Mouse (Mus musculus) limb, embryonic 14.5 days (tissue): ENCODE measurements around the gene Tshz2. TPM values are rescaled to one million over a fixed set of nuclear protein-coding genes. Genes with fewer than 3 reads are reported as not detected.

Source experiments
- ATAC-seq: fragments of 200-750 bp; cut with Nextera tagmentation; 2 replicates; pipeline ENCODE4 v1.8.0; 2017; ENCODE audit warnings: low read depth, moderate number of reproducible peaks, moderate TSS enrichment; ENCODE audit not compliant: low FRiP score
- DNase-seq: peaks from one replicate; pipeline ENCODE4 v3.0.0-alpha.2; 2015; ENCODE audit warnings: low spot score
- H3K27ac ChIP-seq: fragments of 300-500 bp; sonication (generic); replicated peaks from 2 replicates; pipeline ENCODE4 v1.5.1; 2014; ENCODE audit warnings: low read depth, mild to moderate bottlenecking, low read length, moderate library complexity, mixed read lengths
- H3K27me3 ChIP-seq: fragments of 300-500 bp; sonication (generic); 2 replicates; pipeline ENCODE4 v1.6.1; 2014; ENCODE audit warnings: low read length, mixed read lengths; ENCODE audit not compliant: control insufficient read depth, insufficient read depth
- H3K36me3 ChIP-seq: fragments of 300-500 bp; sonication (generic); 2 replicates; pipeline ENCODE4 v1.6.1; 2014; ENCODE audit warnings: mild to moderate bottlenecking, low read length, moderate library complexity, mixed read lengths; ENCODE audit not compliant: control insufficient read depth, insufficient read depth
- H3K4me1 ChIP-seq: fragments of 300-500 bp; sonication (generic); 2 replicates; pipeline ENCODE4 v1.6.1; 2014; ENCODE audit warnings: antibody characterized with exemption, low read length, mixed read lengths; ENCODE audit not compliant: control insufficient read depth, insufficient read depth
- H3K4me2 ChIP-seq: fragments of 300-500 bp; sonication (generic); replicated peaks from 2 replicates; pipeline ENCODE4 v1.6.1; 2014; ENCODE audit warnings: low read depth, mild to moderate bottlenecking, low read length, moderate library complexity; ENCODE audit not compliant: severe bottlenecking
- H3K4me3 ChIP-seq: fragments of 300-500 bp; sonication (generic); replicated peaks from 2 replicates; pipeline ENCODE4 v1.5.1; 2014; ENCODE audit warnings: low read length
- H3K9ac ChIP-seq: fragments of 300-500 bp; sonication (generic); 2 replicates; pipeline ENCODE4 v1.6.1; 2014; ENCODE audit warnings: mild to moderate bottlenecking, low read depth, low read length, moderate library complexity; ENCODE audit not compliant: severe bottlenecking
- H3K9me3 ChIP-seq: fragments of 300-500 bp; sonication (generic); 2 replicates; pipeline ENCODE4 v1.6.1; 2016; ENCODE audit warnings: low read length; ENCODE audit not compliant: control insufficient read depth
- POLR2A ChIP-seq: fragments of 200-500 bp; IDR thresholded peaks from 2 replicates; pipeline ENCODE4 v1.8.0; 2012; ENCODE audit warnings: inconsistent platforms, mild to moderate bottlenecking, moderate library complexity, borderline replicate concordance; ENCODE audit not compliant: insufficient read depth, insufficient read length; ENCODE audit errors: extremely low read depth
- WGBS: fragments of 180-500 bp; shearing (Covaris S2); extraction: QIAGEN DNeasy Blood & Tissue Kit; methylation state at CpG from one replicate; pipeline ENCODE4 v1.1.7; 2014; 5-methylcytosine and 5-hydroxymethylcytosine counted together
- polyA plus RNA-seq, 2 experiments: library from polyadenylated mRNA; depleted of rRNA in 1 of 2; stranded (reverse) in 1 of 2; unstranded in 1 of 2; fragments of >200 nt; fragmentation: Nextera tagmentation in 1 of 2; extraction: Ambion mirVana in 1 of 2; gene quantifications; 2 replicates each; pipeline versions ENCODE4 v1.2.1 to v1.2.3; 2012 to 2014

Gene Tshz2
- polyA plus RNA-seq, 2 experiments: 7.3 to 29.2 TPM

GRCm38 (mm10) chr2:169814351-169814750 is 181.5 kb downstream of the Tshz2 start:
- H3K27me3 ChIP-seq: no peaks in the 10 kb centered on the region
- H3K9ac ChIP-seq: no peak overlapping the region
- H3K4me2 ChIP-seq: no peak overlapping the region
- H3K4me3 ChIP-seq: no peak overlapping the region
- no peak for ATAC-seq
- TF ChIP-seq POLR2A: no peak
- 44% methylated on average over 3 of the region's 3 CpGs for WGBS
- no peak overlapping the region; the same call in 1 of the 2 replicates for H3K27ac ChIP-seq
- no peaks in the 10 kb centered on the region for H3K36me3 ChIP-seq
- H3K9me3 ChIP-seq: no peaks in the 10 kb centered on the region
- peaks cover 17% of the 10 kb centered on the region for H3K4me1 ChIP-seq
- DNase-seq: no peak

GRCm38 (mm10) chr2:169814757-169815156 is 181.9 kb downstream of the Tshz2 start:
- Histone ChIP-seq H3K4me2 (no peak overlapping the region), H3K4me1 (peaks cover 17% of the 10 kb centered on the region), H3K9me3 (no peaks in the 10 kb centered on the region), H3K36me3 (no peaks in the 10 kb centered on the region), H3K9ac (no peak overlapping the region), H3K27ac (no peak overlapping the region; the same call in 1 of the 2 replicates), H3K4me3 (no peak overlapping the region), H3K27me3 (no peaks in the 10 kb centered on the region)
- no peak for TF ChIP-seq POLR2A
- 44% methylated on average over 10 of the region's 10 CpGs for WGBS
- no peak for ATAC-seq
- no peak for DNase-seq

GRCm38 (mm10) chr2:169821021-169821441 is 188.2 kb downstream of the Tshz2 start:
- WGBS: 84% methylated on average over 9 of the region's 9 CpGs
- TF ChIP-seq POLR2A: no peak
- no peaks in the 10 kb centered on the region for H3K27me3 ChIP-seq
- no peak overlapping the region for H3K27ac ChIP-seq
- no peak for DNase-seq
- H3K4me3 ChIP-seq: no peak overlapping the region
- H3K36me3 ChIP-seq: no peaks in the 10 kb centered on the region
- H3K4me1 ChIP-seq: peaks cover 4% of the 10 kb centered on the region
- no peaks in the 10 kb centered on the region for H3K9me3 ChIP-seq
- ATAC-seq: no peak
- no peak overlapping the region for H3K9ac ChIP-seq
- H3K4me2 ChIP-seq: no peak overlapping the region

- Histone ChIP-seq H3K9ac (peak overlapping the region; percentile 28; the same call in 1 of the 2 replicates), H3K4me2 (0 out of 2 replicates have a peak overlapping the region, but pooled peaks have one; percentile 26), H3K36me3 (no peaks in the 10 kb centered on the region), H3K9me3 (no peaks in the 10 kb centered on the region), H3K4me1 (peaks cover 11% of the 10 kb centered on the region), H3K27me3 (no peaks in the 10 kb centered on the region), H3K4me3 (no peak overlapping the region; the same call in 1 of the 2 replicates), H3K27ac (no peak overlapping the region)
- DNase-seq: no peak
- TF ChIP-seq POLR2A: no peak
- no peak for ATAC-seq
- WGBS: 46% methylated on average over 12 of the region's 12 CpGs
These were observed 193.1 kb downstream of the Tshz2 start for GRCm38 (mm10) chr2:169825908-169826307.

- H3K4me1 ChIP-seq: peaks cover 11% of the 10 kb centered on the region
- no peaks in the 10 kb centered on the region for H3K9me3 ChIP-seq
- no peak for TF ChIP-seq POLR2A
- no peak overlapping the region; the same call in 1 of the 2 replicates for H3K4me3 ChIP-seq
- H3K36me3 ChIP-seq: no peaks in the 10 kb centered on the region
- H3K27ac ChIP-seq: no peak overlapping the region
- DNase-seq (no peak), ATAC-seq (peak; percentile 74; the same call in 1 of the 2 replicates)
- H3K4me2 ChIP-seq: 0 out of 2 replicates have a peak overlapping the region, but pooled peaks have one; percentile 26
- peak overlapping the region; percentile 28; the same call in 1 of the 2 replicates for H3K9ac ChIP-seq
- no peaks in the 10 kb centered on the region for H3K27me3 ChIP-seq
- WGBS: 30% methylated on average over 15 of the region's 15 CpGs
These were observed 193.5 kb downstream of the Tshz2 start for GRCm38 (mm10) chr2:169826316-169826715.

GRCm38 (mm10) chr2:169826833-169827232 is 194.0 kb downstream of the Tshz2 start:
- no peak overlapping the region for H3K4me3 ChIP-seq
- H3K4me1 ChIP-seq: peaks cover 11% of the 10 kb centered on the region
- DNase-seq (no peak), ATAC-seq (no peak)
- no peaks in the 10 kb centered on the region for H3K9me3 ChIP-seq
- H3K9ac ChIP-seq: no peak overlapping the region; the same call in 1 of the 2 replicates
- H3K27ac ChIP-seq: no peak overlapping the region
- H3K27me3 ChIP-seq: no peaks in the 10 kb centered on the region
- H3K36me3 ChIP-seq: no peaks in the 10 kb centered on the region
- WGBS: 43% methylated on average over 8 of the region's 8 CpGs
- TF ChIP-seq POLR2A: no peak
- H3K4me2 ChIP-seq: no peak overlapping the region
